ENCODE assay signal across 7 mouse cellular contexts in the genomic region with DNA sequence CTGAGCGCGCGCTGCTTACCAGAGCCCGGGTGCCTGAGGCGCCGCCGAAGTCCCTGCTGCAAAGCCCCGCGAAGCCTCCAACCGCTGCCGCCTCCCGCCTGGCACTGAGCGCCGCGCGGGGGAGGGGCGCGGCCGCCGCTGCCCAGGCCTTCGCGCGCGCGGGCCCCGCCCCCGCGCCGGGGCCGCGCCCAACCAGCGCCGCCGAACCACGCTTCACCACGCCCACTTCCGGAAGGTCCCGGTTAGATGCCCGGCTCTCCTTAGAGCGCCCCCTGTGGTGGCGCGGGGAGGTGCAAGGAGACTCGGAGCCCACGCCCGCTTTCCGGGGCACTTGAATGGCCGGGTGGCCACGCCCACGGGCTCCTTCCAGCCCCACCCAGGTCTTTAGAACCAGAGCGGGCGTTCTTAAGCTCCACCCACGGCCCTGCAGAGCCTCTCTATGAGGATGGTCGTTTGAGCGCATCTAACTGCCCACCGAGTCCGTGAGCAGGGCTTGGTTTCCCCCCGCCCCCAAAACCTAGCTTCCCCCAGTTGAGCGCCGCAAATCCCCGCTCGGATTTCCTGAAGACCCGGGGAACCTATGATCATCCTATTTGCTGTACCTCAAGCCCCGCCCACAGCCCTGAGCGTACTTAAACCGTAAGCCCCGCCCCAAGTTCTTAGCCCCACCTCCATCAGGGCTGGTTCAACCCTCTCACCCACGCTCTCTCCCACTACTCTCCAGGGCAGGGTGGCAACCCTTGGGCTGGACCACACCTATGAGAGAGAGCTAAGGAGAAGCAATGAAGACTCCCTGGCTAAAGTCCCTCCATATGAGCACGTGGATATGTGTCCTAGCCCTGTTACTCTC. TPM values are rescaled to one million over a fixed set of nuclear protein-coding genes. Genes with fewer than 3 reads are reported as not detected.
DNase-seq lines count a peak whose midpoint lies in the region; ATAC-seq and TF ChIP-seq lines count a peak whose summit lies in the region.

A gene (minus strand): TSS at position 167 of the 850 bp plus-strand sequence.

- TF ChIP-seq POLR2A in small intestine, adult 2 months (IDR thresholded peaks at IDR 0.05; ENCODE audit: low read depth, low read length): peak; percentile 84

- H3K4me1 ChIP-seq in embryonic facial prominence, embryonic 10.5 days: peaks cover 58% of the 10 kb centered on the region
- peaks cover 7% of the 10 kb centered on the region for H3K4me1 ChIP-seq in intestine, postnatal 0 days (replicated peaks; ENCODE audit: control insufficient read depth, insufficient read depth, low read length)
- H3K4me1 ChIP-seq in midbrain, embryonic 12.5 days: peaks cover 40% of the 10 kb centered on the region
- peaks cover 11% of the 10 kb centered on the region for H3K4me1 ChIP-seq in small intestine, adult 2 months (ENCODE audit: control insufficient read depth, insufficient read depth, insufficient read length, low read length)

- no peaks in the 10 kb centered on the region for H3K27me3 ChIP-seq in embryonic facial prominence, embryonic 10.5 days (replicated peaks; ENCODE audit: low read depth, poor library complexity, severe bottlenecking)
- H3K27me3 ChIP-seq in intestine, postnatal 0 days (replicated peaks; ENCODE audit: control insufficient read depth, insufficient read depth, low read length): no peaks in the 10 kb centered on the region
- H3K27me3 ChIP-seq in midbrain, embryonic 12.5 days: no peaks in the 10 kb centered on the region
- H3K27me3 ChIP-seq in small intestine, adult 2 months (ENCODE audit: control insufficient read depth, insufficient read depth, low read length): no peaks in the 10 kb centered on the region

- H3K9ac ChIP-seq in intestine, postnatal 0 days (ENCODE audit: low read depth, low read length): peak within 1 kb of the TSS; percentile 94
- peak within 1 kb of the TSS; percentile 94 for H3K9ac ChIP-seq in midbrain, embryonic 12.5 days (replicated peaks)

- under 1% methylated on average over 68 of the region's 68 CpGs for WGBS in embryonic facial prominence, embryonic 10.5 days
- under 1% methylated on average over 62 of the region's 68 CpGs for WGBS in intestine, postnatal 0 days
- under 1% methylated on average over 62 of the region's 68 CpGs for WGBS in midbrain, embryonic 12.5 days
- WGBS in small intestine, adult 2 months: under 1% methylated on average over 68 of the region's 68 CpGs

- peak; percentile 93 for TF ChIP-seq CTCF in intestine, postnatal 0 days (IDR thresholded peaks at IDR 0.05; ENCODE audit: low read depth)
- peak; percentile 96 for TF ChIP-seq CTCF in small intestine, adult 2 months (IDR thresholded peaks at IDR 0.05; ENCODE audit: extremely low read depth, insufficient read length, insufficient replicate concordance, low read depth, low read length)

- peak within 1 kb of the TSS; percentile 97 for H3K27ac ChIP-seq in embryonic facial prominence, embryonic 10.5 days (replicated peaks)
- peak within 1 kb of the TSS; percentile 100 for H3K27ac ChIP-seq in intestine, postnatal 0 days (ENCODE audit: low read depth, low read length)
- H3K27ac ChIP-seq in midbrain, embryonic 12.5 days (replicated peaks): peak within 1 kb of the TSS; percentile 99
- H3K27ac ChIP-seq in small intestine, adult 2 months (ENCODE audit: insufficient read depth, low read depth, low read length): peak within 1 kb of the TSS; percentile 92

- ATAC-seq in intestine, postnatal 0 days: peak; percentile 82
- ATAC-seq in midbrain, embryonic 12.5 days (ENCODE audit: low FRiP score, low read depth): peak; percentile 83

- H3K4me2 ChIP-seq in intestine, postnatal 0 days (replicated peaks; ENCODE audit: low read depth): peak within 1 kb of the TSS; percentile 81
- peak within 1 kb of the TSS; percentile 72 for H3K4me2 ChIP-seq in midbrain, embryonic 12.5 days (replicated peaks)

- no peaks in the 10 kb centered on the region for H3K9me3 ChIP-seq in embryonic facial prominence, embryonic 10.5 days
- H3K9me3 ChIP-seq in intestine, postnatal 0 days (ENCODE audit: control insufficient read depth): no peaks in the 10 kb centered on the region
- H3K9me3 ChIP-seq in midbrain, embryonic 12.5 days: no peaks in the 10 kb centered on the region

- DNase-seq in adrenal gland, postnatal 10 days: peak; percentile 100
- peak; percentile 100 for DNase-seq in embryonic facial prominence, embryonic 10.5 days (ENCODE audit: low spot score)
- DNase-seq in gonadal fat pad, adult 2 months (ENCODE audit: low read depth): no peak
- peak; percentile 100 for DNase-seq in left cerebral cortex, postnatal 4 days

- H3K36me3 ChIP-seq in embryonic facial prominence, embryonic 10.5 days (replicated peaks): no peaks in the 10 kb centered on the region
- no peaks in the 10 kb centered on the region for H3K36me3 ChIP-seq in intestine, postnatal 0 days (ENCODE audit: control insufficient read depth, insufficient read depth)
- H3K36me3 ChIP-seq in midbrain, embryonic 12.5 days: no peaks in the 10 kb centered on the region
- H3K36me3 ChIP-seq in small intestine, adult 2 months (ENCODE audit: control insufficient read depth, insufficient read depth, low read length): no peaks in the 10 kb centered on the region

- peak within 1 kb of the TSS; percentile 99 for H3K4me3 ChIP-seq in embryonic facial prominence, embryonic 10.5 days
- peak within 1 kb of the TSS; percentile 88 for H3K4me3 ChIP-seq in intestine, postnatal 0 days (ENCODE audit: low read depth, low read length)
- peak within 1 kb of the TSS; percentile 98 for H3K4me3 ChIP-seq in midbrain, embryonic 12.5 days
- H3K4me3 ChIP-seq in small intestine, adult 2 months (ENCODE audit: low read depth, low read length): peak within 1 kb of the TSS; percentile 85

- intact Hi-C loops in left cerebral cortex, postnatal 4 days (cut with DNase I): no loop called here

RNA-seq across cellular contexts. Expression of the gene that starts here (rescaled TPM):
- 10 to 100 TPM; 66.4 to 78.9 TPM for total RNA-seq in adrenal gland, postnatal 10 days (2021)
- 178 and 198 TPM in 2 replicates for polyA plus RNA-seq in embryonic facial prominence, embryonic 10.5 days (2016; fragmentation: Nextera tagmentation; extraction: Ambion mirVana)
- 45.0 and 51.0 TPM in 2 replicates for polyA plus RNA-seq in gonadal fat pad, adult 2 months (2012; rRNA removed)
- polyA plus RNA-seq in intestine, postnatal 0 days (2015; fragmentation: Nextera tagmentation; extraction: Ambion mirVana): 116 and 127 TPM in 2 replicates
- 100 to 1,000 TPM; 183 to 194 TPM for total RNA-seq in left cerebral cortex, postnatal 4 days (2021)
- 227 and 244 TPM in 2 replicates for polyA plus RNA-seq in midbrain, embryonic 12.5 days (2016; fragmentation: Nextera tagmentation; extraction: Ambion mirVana)
- 68.3 and 144 TPM in 2 replicates for polyA plus RNA-seq in small intestine, adult 2 months (2012; rRNA removed)
